Mouse (Mus musculus) neural tube, embryonic 11.5 days (tissue): ENCODE results near the gene Reln. TPM values are rescaled to one million over a fixed set of nuclear protein-coding genes. Genes with fewer than 3 reads are reported as not detected.

Source experiments
- ATAC-seq: fragments of 200-750 bp; cut with Nextera tagmentation; 2 replicates; pipeline ENCODE4 v1.8.0; 2017; ENCODE audit warnings: moderate number of reproducible peaks, mild to moderate bottlenecking, moderate TSS enrichment, moderate library complexity; ENCODE audit not compliant: insufficient read depth, low FRiP score, low TSS enrichment
- DNase-seq: peaks from one replicate; pipeline ENCODE4 v3.0.0-alpha.2; 2015; ENCODE audit warnings: low spot score
- H3K27ac ChIP-seq: fragments of 300-500 bp; sonication (generic); 2 replicates; pipeline ENCODE4 v1.5.1; 2014; ENCODE audit warnings: low read depth, mild to moderate bottlenecking, low read length
- H3K27me3 ChIP-seq: fragments of 300-500 bp; sonication (generic); 2 replicates; pipeline ENCODE4 v1.6.1; 2014; ENCODE audit warnings: mild to moderate bottlenecking, low read length, mixed read lengths; ENCODE audit not compliant: control insufficient read depth, insufficient read depth
- H3K36me3 ChIP-seq: fragments of 300-500 bp; sonication (generic); 2 replicates; pipeline ENCODE4 v1.6.1; 2014; ENCODE audit warnings: mild to moderate bottlenecking, low read length, moderate library complexity, mixed read lengths; ENCODE audit not compliant: control insufficient read depth, insufficient read depth
- H3K4me1 ChIP-seq: fragments of 300-500 bp; sonication (generic); 2 replicates; pipeline ENCODE4 v1.6.1; 2014; ENCODE audit warnings: low read length, mixed read lengths; ENCODE audit not compliant: control insufficient read depth, insufficient read depth
- H3K4me2 ChIP-seq: fragments of 300-500 bp; sonication (generic); 2 replicates; pipeline ENCODE4 v1.6.1; 2014; ENCODE audit warnings: low read depth, mild to moderate bottlenecking, moderate library complexity
- H3K4me3 ChIP-seq: fragments of 300-500 bp; sonication (generic); 2 replicates; pipeline ENCODE4 v1.5.1; 2014; ENCODE audit warnings: low read depth, low read length
- H3K9ac ChIP-seq: fragments of 300-500 bp; sonication (generic); 2 replicates; pipeline ENCODE4 v1.6.1; 2014; ENCODE audit warnings: mild to moderate bottlenecking, low read length
- H3K9me3 ChIP-seq: fragments of 300-500 bp; sonication (generic); 2 replicates; pipeline ENCODE4 v1.6.1; 2016; ENCODE audit warnings: low read length; ENCODE audit not compliant: control insufficient read depth
- WGBS: fragments of 180-500 bp; shearing (Covaris S2); extraction: QIAGEN DNeasy Blood & Tissue Kit; methylation state at CpG from one replicate; pipeline ENCODE4 v1.1.7; 2014; 5-methylcytosine and 5-hydroxymethylcytosine counted together
- polyA plus RNA-seq: library from polyadenylated mRNA; unstranded; fragments of >200 nt; fragmentation: Nextera tagmentation; extraction: Ambion mirVana; gene quantifications from 2 replicates; pipeline ENCODE4 v1.2.1, GENCODE M21; 2014

The Reln gene
- polyA plus RNA-seq, 1 experiment from 2014 or later: 21.0 TPM

DNA sequence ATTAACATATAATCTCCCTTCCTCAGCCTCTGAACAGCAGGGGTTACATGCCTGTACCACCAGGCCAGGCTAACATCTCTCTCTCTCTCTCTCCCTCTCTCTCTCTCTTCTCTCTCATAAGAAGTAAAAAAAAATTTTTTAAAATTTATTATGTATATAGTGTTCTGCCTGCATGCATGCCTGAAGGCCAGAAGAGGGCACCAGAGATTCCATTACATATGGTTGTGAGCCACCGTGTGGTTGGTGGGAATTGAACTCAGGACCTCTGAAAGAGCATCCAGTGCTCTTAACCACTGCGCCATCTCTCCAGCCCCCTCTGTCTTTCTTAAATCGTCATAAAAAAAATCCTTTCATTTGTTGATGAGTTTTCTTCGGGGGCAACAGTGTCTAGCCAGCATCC, 499.8 kb downstream of the Reln start:
- Histone ChIP-seq H3K4me2 (no peak overlapping the region), H3K27me3 (no peaks in the 10 kb centered on the region), H3K9me3 (no peaks in the 10 kb centered on the region), H3K4me3 (no peak overlapping the region), H3K4me1 (no peaks in the 10 kb centered on the region), H3K36me3 (no peaks in the 10 kb centered on the region), H3K9ac (no peak overlapping the region), H3K27ac (no peak overlapping the region)
- WGBS: 80% methylated on average over 4 of the region's 4 CpGs
- ATAC-seq (no peak), DNase-seq (no peak)

Other genes with a start within 250 kb of the Reln start
- gene Orc5, start 205.7 kb upstream of the Reln start, polyA plus RNA-seq: 49.0 and 52.0 TPM in 2 replicates